Mouse (Mus musculus): ENCODE results near the gene Polr3h.

DNA sequence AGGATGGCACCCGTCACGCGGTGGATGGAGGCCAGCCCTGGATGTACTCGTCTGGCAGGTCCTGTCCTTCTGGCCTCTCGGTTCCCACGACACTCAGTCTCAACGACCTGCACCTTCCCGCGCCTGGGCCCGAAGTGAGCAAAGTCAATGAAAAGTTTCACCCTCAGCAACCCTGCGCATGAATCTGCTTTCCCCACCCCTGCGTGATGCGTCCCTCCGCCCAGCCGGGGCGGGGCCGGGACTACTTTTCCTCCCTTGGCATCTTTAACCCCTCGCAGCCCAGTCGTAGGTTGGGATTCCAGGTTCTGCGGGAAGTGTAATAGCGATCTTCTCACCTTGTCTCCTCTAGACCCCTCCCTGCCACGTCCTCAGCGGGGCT lies 67.9 kb downstream of the Polr3h start:
- peak; percentile 100 for TF ChIP-seq POLR2A (IDR thresholded peaks at IDR 0.05; ENCODE audit: low read depth, low read length)
- no peak; the same call in 1 of the 2 replicates for TF ChIP-seq CTCF (IDR thresholded peaks at IDR 0.05; ENCODE audit: extremely low read depth, insufficient read depth, insufficient read length, insufficient replicate concordance)

All from spleen, adult 2 months (tissue).